Mouse (Mus musculus): ENCODE data around the gene 1700025G04Rik.

DNA sequence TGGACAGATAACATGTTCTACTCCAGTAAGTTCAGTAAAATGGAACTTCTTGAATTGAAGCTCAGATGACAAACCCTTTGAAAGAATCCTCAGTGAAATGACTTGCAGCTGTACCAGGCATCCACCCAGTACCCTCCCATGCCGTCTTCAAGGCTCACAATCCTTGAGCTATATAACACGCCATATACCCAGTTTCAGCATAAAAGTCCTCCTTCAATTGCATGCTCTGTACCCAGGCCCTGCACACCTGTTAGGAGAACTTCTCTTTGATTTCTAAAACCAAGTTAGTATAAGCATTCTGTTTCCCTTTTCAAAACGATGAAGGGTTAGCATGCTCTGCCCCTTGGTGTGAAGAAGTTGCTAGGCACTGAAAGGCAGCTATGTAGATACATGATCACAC, 56.2 kb downstream of the 1700025G04Rik start:
- TF ChIP-seq CTCF (IDR thresholded peaks at IDR 0.05; ENCODE audit: extremely low read depth, insufficient read depth, low read length) (no peak), POLR2A (IDR thresholded peaks at IDR 0.05; ENCODE audit: extremely low read depth, insufficient read depth, low read length) (no peak)

Measured in cortical plate, adult 2 months (tissue).